Mouse (Mus musculus) cortical plate, adult 2 months (tissue): Measurements from ENCODE around the gene Shld1. TPM values are rescaled to one million over a fixed set of nuclear protein-coding genes. Genes with fewer than 3 reads are reported as not detected.

ENCODE experiments used
- H3K27ac ChIP-seq: fragments of 200-500 bp; 2 replicates; pipeline ENCODE4 v1.5.1; 2012; ENCODE audit warnings: low read length, control low read depth, inconsistent platforms; ENCODE audit not compliant: insufficient read depth
- H3K4me1 ChIP-seq: fragments of 200-500 bp; 2 replicates; pipeline ENCODE4 v1.6.1; 2011; ENCODE audit warnings: low read length; ENCODE audit not compliant: control insufficient read depth, insufficient read depth
- H3K4me3 ChIP-seq: fragments of 200-500 bp; 2 replicates; pipeline ENCODE4 v1.5.1; 2011; ENCODE audit warnings: mild to moderate bottlenecking, low read length, control low read depth; ENCODE audit not compliant: insufficient read depth
- CTCF ChIP-seq: fragments of 200-500 bp; IDR thresholded peaks from 2 replicates; pipeline ENCODE4 v1.5.1; 2011; ENCODE audit warnings: mild to moderate bottlenecking, control low read depth, low read length; ENCODE audit not compliant: insufficient read depth; ENCODE audit errors: extremely low read depth
- POLR2A ChIP-seq: fragments of 200-500 bp; IDR thresholded peaks from 2 replicates; pipeline ENCODE4 v1.6.1; 2011; ENCODE audit warnings: mild to moderate bottlenecking, low read length, control low read depth; ENCODE audit not compliant: insufficient read depth; ENCODE audit errors: extremely low read depth
- polyA plus RNA-seq: library from polyadenylated mRNA; depleted of rRNA; stranded (reverse); fragments of >200 nt; gene quantifications from 2 replicates; pipeline ENCODE4 v1.2.3, GENCODE M21; 2012; rRNA removed

The Shld1 gene
- 21.7 and 23.4 TPM in 2 replicates for polyA plus RNA-seq

DNA sequence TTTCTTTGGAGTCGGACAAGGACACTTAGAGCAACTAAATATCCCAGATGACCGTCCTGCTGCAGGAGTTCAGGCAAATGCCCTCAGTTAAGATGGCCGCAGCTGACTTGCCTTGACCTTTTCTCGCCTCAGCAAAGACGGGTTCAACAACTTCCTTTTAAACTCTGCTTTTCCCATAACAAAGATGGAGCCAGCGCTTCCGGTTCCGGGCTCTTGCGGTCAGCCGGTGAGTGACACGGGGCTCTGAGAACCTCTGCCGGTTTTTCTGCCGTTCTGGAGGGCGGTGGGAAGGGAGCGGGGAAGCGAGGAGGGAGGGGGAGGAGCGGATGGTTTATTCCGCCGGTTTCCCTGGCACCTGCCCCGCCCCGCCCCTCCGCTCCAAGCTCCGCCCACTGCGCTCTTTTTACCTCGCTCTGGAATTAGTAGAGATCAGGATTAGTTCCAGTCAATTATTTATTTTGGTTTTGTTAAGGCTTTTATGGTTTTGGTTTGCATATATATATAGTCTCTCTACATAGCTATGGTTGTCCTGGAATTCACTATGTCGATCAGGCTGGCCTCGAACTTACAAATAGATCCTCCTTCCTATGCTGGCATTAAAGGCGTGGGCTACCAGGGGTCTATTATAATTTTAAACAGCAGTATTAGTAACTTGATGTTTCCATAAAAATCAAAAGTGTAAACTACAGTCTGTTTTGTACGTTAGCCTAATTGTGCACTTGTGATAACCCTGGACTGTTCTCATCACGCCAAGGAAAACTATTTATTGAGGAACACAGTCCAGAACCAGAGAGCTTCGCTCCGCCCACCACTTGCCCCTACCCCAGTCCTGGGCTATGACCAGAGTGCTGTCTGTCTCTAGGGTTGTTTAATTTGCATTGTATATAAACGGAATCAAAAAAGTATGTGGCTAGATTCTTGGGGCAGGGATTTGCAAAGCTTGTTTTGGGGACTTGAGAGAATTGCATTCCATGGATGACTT lies at the start of gene Shld1:
Shld1 (plus strand) TSS at position 176 of the 982 bp plus-strand sequence.
- Histone ChIP-seq H3K27ac (0 out of 2 replicates have a peak within 1 kb of the TSS, but pooled peaks have one; percentile 42), H3K4me1 (peaks cover 9% of the 10 kb centered on the region), H3K4me3 (peak within 1 kb of the TSS; percentile 22)
- TF ChIP-seq POLR2A (peak; percentile 54; the same call in 1 of the 2 replicates), CTCF (no peak)

DNA sequence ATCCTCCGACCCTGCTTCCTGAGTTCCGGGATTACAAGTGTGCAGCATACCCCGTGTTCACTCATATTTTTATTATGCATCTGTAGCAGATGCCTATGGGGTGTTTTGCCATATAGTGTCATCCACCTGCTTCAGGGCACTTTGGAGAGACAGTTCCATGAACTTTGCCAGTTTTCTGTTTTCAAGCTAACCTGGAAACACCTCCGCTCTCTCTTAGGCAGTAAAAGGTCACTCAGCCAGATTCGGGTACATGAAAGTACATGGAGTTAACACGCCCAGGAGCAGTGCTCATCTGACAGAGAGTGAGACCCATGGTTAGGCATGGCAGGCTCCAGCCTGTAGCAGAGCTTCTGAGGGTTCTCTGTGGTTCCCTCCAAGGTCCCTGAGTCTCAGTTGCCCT lies 48.4 kb upstream of the Shld1 start:
- H3K4me3 ChIP-seq, result no peak overlapping the region
- no peak for TF ChIP-seq CTCF
- no peak for TF ChIP-seq POLR2A
- H3K27ac ChIP-seq, result no peak overlapping the region
- H3K4me1 ChIP-seq, result no peaks in the 10 kb centered on the region

DNA sequence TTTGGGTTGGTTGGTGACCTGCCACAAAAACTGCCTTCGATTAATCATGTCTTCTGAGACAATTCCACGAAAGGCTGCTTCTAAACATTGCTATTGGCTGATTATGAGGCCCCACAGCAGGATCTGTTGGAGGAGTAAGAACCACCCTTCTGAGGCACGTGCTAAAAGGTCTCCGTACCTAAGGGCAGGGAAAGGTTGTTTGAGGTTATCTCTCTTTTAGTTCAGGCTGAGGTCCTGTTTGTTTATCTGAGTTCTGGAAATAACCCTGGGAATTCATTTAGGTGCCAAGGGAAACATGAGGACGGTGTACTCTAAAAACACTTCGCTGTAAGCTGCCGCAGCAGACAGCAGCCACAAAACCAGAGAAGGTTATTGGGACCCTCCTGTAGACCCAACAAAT lies 47.4 kb upstream of the Shld1 start:
- Histone ChIP-seq H3K4me3 (no peak overlapping the region), H3K27ac (no peak overlapping the region), H3K4me1 (no peaks in the 10 kb centered on the region)
- TF ChIP-seq CTCF (no peak), POLR2A (no peak)

DNA sequence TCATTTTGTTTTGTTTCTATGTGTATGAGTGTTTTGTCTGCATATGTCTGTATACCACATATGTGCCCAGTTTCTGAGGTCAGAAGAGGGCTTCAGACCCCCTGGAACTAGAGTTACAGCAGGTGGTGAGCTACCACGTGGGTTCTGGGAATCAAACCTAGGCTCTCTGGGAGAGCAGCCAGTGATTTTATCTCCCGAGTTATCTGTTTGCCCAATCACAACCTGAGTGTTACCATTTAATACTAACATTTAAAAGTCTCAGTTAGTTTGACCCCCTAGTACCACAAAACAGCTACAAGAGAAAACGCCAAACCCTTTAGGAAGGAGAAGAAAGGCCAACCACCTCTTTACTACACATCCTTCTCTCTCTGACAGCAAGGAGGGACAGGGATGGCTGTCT lies 45.5 kb upstream of the Shld1 start:
- no peak for TF ChIP-seq CTCF
- no peak for TF ChIP-seq POLR2A
- Histone ChIP-seq H3K4me3 (no peak overlapping the region), H3K4me1 (no peaks in the 10 kb centered on the region), H3K27ac (no peak overlapping the region)

DNA sequence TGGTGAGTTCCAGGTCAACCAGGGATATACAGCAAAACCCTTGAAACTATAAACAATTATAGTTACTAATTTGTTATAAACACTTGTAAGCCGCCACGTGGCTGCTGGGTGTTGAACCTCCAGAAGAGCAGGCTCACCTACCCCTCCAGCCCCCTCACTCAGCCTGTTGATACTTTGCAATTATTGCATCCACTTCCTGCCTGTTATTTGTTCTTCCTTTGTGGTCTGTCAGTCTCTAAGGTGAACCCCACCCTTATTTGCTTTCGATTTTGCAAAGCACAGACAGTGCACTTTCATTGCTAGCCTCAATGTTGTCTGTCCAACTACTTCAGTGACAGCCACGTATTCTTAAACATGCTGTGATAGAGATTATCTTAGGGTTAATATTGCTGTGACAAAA lies 43.6 kb upstream of the Shld1 start:
- no peak overlapping the region for H3K27ac ChIP-seq
- H3K4me3 ChIP-seq, result no peak overlapping the region
- TF ChIP-seq POLR2A, result no peak
- TF ChIP-seq CTCF, result no peak
- H3K4me1 ChIP-seq, result no peaks in the 10 kb centered on the region

DNA sequence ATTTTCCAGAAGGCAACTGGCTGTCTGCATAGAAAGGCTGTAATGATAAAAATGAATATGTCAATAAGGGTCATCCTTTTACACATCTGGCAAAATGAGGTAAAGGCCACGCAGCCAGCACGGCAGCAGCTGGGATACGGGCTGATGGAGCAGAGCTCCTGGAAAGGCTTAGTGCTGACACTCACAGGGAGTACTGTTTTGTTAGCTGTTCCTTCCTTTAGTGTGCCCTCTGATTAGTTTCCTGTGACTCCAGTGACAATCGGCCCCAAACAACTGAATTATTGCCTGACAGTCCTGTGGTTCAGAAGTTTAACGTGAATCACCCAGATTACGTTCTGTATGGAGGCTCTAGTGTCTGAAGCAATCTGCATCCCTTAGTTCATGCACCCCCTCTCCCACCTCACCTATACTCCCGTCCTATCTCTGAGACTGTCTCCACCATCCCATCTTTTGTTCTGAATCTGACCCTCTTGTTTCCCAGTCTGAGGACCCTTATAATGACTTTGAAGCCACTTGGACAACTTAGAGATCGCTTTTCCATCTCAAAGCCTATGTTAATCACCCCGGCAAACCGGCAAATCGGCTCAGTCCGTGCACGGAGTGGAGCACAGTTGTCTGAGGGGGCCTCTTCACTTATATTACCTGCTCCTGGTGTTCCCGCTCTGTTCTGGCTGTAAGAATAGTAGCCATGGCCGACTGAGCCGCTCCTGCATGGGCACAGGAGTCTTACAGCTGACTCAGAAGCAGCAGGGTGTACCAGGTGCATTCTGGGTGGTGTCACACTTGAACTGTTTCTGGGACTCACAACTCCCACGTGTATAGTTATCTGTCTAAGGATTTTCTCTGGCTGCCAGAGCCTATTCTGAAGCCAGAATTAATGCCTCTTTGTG lies 39.6 kb upstream of the Shld1 start:
- TF ChIP-seq CTCF (no peak), POLR2A (no peak)
- no peaks in the 10 kb centered on the region for H3K4me1 ChIP-seq

DNA sequence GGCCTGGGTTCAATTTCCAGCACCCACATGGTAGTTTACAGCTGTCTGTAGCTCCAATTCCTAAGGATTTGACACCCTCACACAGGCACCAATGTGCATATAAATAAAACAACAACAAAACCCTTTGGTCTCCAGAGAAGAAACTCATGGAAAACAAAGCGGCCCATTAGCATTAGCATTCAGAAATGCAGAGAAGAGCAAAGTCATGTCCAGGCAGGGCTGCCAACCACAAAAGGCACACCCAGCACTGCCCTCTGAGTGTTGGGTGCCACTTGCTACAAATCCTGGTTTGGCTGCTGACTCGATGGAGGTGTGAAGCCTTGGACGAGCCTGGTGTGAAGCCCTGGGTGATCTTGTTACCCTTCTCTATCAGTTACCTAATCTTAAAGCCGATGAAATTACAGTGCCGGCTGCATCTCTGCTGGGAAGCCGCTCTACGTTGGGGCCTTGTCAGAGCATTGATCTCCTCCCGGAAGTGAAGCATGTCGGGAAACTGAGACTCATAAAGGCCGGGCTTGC lies 37.3 kb upstream of the Shld1 start:
- H3K27ac ChIP-seq, result no peak overlapping the region
- H3K4me1 ChIP-seq, result no peaks in the 10 kb centered on the region
- no peak for TF ChIP-seq CTCF
- no peak for TF ChIP-seq POLR2A
- no peak overlapping the region for H3K4me3 ChIP-seq

More for the DNA sequence above, 39.6 kb upstream of the Shld1 start:
- Histone ChIP-seq H3K27ac (no peak overlapping the region), H3K4me3 (no peak overlapping the region)

DNA sequence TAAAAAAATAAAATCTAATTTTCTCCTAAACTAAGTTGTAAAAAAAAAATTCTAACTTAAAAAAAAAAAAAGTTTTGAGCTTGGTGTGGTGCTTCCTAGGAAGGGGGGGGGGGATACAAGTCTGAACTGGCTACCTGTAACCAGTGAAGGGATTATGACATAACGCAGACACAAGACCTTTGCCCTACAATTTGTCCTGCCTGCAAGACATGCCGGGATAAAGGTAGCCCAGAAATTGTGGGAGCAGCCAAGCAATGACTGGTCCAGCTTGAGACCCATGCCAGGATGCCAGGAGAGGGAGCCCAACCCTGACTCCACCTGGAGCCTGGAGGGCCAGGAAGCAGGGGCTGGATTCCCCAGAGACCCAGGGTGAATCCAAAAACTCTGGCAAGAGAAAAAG lies 36.2 kb upstream of the Shld1 start:
- Histone ChIP-seq H3K27ac (no peak overlapping the region), H3K4me1 (no peaks in the 10 kb centered on the region), H3K4me3 (no peak overlapping the region)
- TF ChIP-seq CTCF (no peak), POLR2A (no peak)

DNA sequence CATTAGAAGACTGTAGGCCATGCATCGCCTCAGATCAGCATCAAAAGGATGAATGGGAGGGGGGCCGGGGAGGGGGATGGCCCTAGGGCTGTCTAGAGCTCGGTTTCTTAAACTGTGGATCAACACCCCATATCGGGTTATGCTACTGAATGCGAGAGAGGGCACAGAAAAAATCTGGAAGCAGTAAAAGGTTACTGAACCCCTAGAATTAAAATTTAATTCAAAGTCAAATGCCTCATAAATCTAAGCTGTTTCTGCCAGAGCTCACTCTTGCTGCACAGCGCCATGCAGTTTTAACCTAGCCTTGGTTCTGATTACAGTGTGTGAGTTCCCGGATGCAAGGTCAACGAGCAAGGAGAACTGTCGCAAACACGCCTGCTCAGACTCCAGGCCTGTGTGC lies 34.3 kb upstream of the Shld1 start:
- no peak overlapping the region for H3K27ac ChIP-seq
- TF ChIP-seq CTCF, result no peak
- no peak for TF ChIP-seq POLR2A
- H3K4me3 ChIP-seq, result no peak overlapping the region
- no peaks in the 10 kb centered on the region for H3K4me1 ChIP-seq
